ENCODE assay signal across 12 mouse cellular contexts in the genomic region with DNA sequence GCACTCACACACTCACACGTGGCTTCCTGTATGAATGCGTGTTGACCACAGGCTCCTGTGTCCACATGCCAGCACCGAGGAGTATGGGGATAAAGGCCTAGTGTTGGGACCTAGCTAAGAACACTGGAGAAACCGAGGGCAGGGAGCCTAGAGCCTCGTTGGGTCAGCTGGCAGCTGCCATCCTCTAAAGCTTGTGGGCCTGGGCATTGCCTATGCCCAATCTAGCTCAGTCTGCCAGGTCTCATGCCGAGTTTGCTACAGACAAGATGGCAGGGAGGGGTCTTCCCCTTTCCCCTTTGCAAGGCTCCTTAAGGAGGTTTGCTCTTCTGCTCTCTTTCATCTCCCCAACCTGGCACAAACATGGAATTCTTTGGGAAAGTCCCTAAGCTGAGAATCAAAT.
"Had no signal": no experiment of that assay in that cellular context is flagged by ENCODE, and none has a peak within 500 bp of the region (broad histone marks: within the 10 kb centered on the region; RNA-seq: fewer than 3 reads in every experiment).

No protein-coding gene starts in this region.

- H3K9ac ChIP-seq: limb, embryonic 13.5 days; liver, embryonic 14.5 days; midbrain, embryonic 13.5 days had no signal

- H3K27ac ChIP-seq: limb, embryonic 13.5 days; liver, embryonic 14.5 days; midbrain, embryonic 13.5 days had no signal

- H3K9me3 ChIP-seq: limb, embryonic 13.5 days; midbrain, embryonic 13.5 days had no signal

- H3K4me2 ChIP-seq: limb, embryonic 13.5 days; midbrain, embryonic 13.5 days had no signal

- DNase-seq: kidney, adult 8-10 months; kidney, postnatal 25 days; layer of hippocampus, postnatal 36 days; lung, adult 18-20 months; retina, postnatal 1 day; right cerebral cortex, postnatal 4 days; spleen, adult 18-20 months; thymus, adult 18-20 months; thymus, postnatal 14 days had no signal

- ATAC-seq: midbrain, embryonic 13.5 days had no signal

- H3K4me3 ChIP-seq: limb, embryonic 13.5 days; midbrain, embryonic 13.5 days had no signal

- H3K36me3 ChIP-seq: limb, embryonic 13.5 days; midbrain, embryonic 13.5 days had no signal
